Mouse (Mus musculus): ENCODE measurements around the gene Hsd17b10. TPM values are rescaled to one million over a fixed set of nuclear protein-coding genes. Genes with fewer than 3 reads are reported as not detected.

Hsd17b10 gene
- total RNA-seq (2023), result 46.7 TPM

GRCm38 (mm10) chrX:152001737-152002710, at the start of gene Hsd17b10:
TSS of gene Hsd17b10 (plus strand) at chrX:152001845.

DNA sequence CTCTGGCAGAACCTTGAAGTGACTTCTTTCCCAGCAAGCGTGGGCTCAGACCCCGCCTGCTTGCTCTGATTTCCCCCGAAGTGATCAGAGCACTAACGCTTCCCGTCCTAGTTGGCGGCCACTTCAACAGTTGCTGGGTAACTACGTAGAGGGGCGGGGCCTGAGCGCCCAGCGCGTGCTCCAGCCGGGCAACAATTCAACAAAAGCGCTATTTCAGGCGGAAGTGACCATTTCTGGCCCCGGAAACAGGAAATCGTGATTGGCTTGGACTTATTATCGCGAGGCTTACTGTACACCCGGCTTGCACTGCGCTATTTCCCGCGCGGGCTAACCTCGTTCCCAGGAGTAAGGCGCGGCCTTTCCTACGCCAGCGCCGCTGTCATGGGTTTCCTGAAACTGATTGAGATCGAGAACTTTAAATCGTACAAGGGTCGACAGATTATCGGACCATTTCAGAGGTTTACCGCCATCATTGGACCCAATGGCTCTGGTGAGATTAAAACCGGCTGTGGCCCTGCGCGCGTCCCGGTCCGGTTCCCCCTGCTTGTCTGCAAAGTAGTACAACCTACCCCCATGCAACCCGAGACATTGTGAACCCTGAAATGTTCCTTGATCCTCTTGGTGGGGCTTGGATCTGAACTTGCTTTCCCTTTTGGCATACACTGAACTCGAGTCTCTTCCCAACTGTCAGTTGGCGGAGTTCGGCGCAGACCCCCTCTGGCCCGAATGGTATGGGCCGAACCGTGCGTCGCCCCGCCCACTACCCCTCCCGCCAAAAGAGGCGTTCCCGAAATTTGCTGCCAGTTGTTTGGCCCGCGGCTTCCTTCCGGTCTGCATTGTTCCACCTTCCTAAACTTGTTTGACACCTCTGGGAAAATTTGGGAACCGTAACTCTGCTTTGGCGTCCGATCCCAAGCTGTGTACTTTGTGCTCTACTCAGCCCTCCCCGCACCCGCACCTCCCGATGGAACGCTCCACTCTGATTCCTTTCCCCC, 14.8 kb downstream of the Hsd17b10 start, which contains the start of the genes Ribc1 and Smc1a:
TSS of gene Ribc1 (minus strand) at position 145 of the 995 bp plus-strand sequence.
TSS of gene Smc1a (plus strand) at position 278 of the 995 bp plus-strand sequence.

Other genes starting within 250 kb of the Hsd17b10 start
- 382 TPM for gene Huwe1, start 201.0 kb upstream of the Hsd17b10 start, total RNA-seq (2023)
- 0.65 TPM for gene Ribc1, start 14.4 kb downstream of the Hsd17b10 start, total RNA-seq (2023)
- 111 TPM for gene Smc1a, start 14.6 kb downstream of the Hsd17b10 start, total RNA-seq (2023)
- 0.68 TPM for gene Iqsec2, start 142.4 kb downstream of the Hsd17b10 start, total RNA-seq (2023)
- 132 TPM for gene Kdm5c, start 231.2 kb downstream of the Hsd17b10 start, total RNA-seq (2023)